Mouse (Mus musculus) neural tube, embryonic 10.5 days (tissue): ENCODE results near the gene Rpn2.

ENCODE experiments used
- DNase-seq: peaks from one replicate; pipeline ENCODE4 v3.0.0-alpha.2; 2017; ENCODE audit warnings: low spot score; ENCODE audit errors: extremely low spot score

Gene Rpn2

DNA sequence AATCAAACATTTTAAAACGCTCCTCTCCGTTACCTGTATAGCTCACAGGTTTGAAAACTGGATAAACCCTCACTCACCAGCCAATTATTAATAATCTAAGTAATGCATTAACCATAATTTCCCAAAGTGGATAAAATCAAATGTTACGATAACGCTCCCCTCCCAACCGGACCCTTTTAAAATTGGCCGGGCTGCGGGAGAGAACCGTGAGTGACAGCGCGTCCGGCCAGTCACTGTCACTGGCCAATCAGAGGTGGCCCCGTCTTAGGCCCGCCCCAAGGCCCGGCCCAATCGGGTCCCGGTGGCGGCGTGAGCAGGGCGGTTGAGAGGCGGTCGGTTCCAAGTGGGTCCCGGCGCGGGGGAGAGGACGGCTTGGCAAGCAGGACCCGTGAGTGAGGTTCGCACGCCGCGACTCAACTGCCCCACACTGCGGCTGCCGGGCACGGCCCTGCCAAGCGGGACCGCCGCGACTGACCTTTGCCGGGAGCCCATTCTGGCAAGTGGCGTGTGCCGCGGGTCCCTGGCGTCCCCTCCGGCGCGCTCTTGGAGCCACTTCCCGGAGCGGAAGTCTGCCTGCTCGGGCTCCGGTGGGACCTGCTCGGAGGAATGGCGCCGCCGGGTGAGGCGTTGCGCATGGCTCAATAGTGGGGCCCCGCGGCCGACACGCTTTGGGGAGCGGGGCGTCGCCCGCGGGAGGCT, at the start of gene Rpn2:
Rpn2 (plus strand) TSS at position 301 of the 699 bp plus-strand sequence.
- peak; percentile 97 for DNase-seq

GRCm38 (mm10) chr2:157235946-157236345, 42.9 kb upstream of the Rpn2 start:
- no peak for DNase-seq

- DNase-seq, result no peak
Measured at GRCm38 (mm10) chr2:157245001-157245400, 33.8 kb upstream of the Rpn2 start.

GRCm38 (mm10) chr2:157245603-157246002, 33.2 kb upstream of the Rpn2 start:
- no peak for DNase-seq

DNA sequence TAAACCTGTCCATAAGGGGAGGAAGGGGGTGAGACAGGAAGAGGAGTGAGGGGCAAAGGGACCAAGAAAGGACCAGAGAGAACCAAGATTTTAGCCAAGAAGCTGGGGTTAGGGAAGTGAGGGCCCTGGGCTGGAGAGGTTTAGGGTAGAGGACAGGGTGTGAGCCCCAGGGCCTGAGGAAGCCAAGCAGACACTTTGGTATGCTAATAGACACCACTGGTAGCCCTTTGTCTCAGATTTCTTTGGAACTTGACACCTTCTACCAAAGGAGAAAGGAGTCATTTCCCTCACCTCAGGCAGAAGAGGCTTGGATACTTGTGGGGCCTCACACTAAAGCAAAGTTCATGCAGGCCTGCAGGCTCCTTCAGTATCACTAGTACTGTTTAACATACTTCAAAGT, 30.7 kb upstream of the Rpn2 start:
- DNase-seq, result no peak

DNA sequence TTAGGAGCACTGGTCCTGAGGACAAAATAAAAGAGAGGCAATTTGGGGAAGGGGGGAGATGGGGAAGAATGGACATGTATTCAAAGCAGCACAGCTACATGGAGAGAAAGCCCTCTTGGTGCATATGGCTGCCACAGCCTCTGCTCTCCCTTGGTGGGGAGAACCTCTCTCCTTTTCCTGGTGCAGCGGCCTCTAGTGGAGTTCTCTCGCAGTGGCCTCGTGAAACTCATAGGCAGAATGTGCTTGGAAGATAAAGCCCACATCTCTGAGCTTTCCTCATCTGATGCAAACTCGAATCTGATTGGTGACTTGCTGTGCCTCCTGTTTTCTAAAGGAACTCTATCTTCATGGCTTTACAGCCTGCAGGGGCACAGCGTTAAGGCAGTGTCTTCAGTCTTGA, 19.1 kb upstream of the Rpn2 start:
- DNase-seq, result peak; percentile 62

GRCm38 (mm10) chr2:157261930-157262329, 16.9 kb upstream of the Rpn2 start:
- no peak for DNase-seq

DNA sequence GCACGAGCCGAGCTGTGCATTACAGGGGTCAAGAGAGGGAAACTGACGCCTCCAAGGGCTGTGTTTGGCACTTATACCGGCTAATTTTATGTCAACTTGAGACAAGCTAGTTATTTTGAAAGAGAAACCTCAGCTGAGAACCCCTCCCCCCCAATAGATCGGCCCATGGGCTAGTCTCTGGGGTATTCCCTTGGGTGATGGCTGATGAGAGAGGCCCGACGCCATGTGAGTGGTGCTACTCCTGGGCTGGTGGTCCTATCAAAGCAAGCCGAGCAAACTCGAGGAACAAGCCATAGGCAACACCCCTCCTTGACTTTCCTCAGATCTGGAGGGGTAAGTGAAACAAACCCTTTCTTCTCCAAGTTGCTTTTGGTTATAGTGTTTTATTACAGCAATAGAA, 16.3 kb upstream of the Rpn2 start:
- DNase-seq, result no peak

- no peak for DNase-seq
Measured at GRCm38 (mm10) chr2:157263101-157263500, 15.7 kb upstream of the Rpn2 start.

- no peak for DNase-seq
Measured at GRCm38 (mm10) chr2:157263832-157264231, 15.0 kb upstream of the Rpn2 start.

GRCm38 (mm10) chr2:157279416-157279800, 591 bp downstream of the Rpn2 start, which contains the start of gene Mroh8:
TSS of gene Mroh8 (minus strand) at chr2:157279549.
- no peak for DNase-seq

GRCm38 (mm10) chr2:157283321-157283720, 4.5 kb downstream of the Rpn2 start:
- DNase-seq, result no peak

DNA sequence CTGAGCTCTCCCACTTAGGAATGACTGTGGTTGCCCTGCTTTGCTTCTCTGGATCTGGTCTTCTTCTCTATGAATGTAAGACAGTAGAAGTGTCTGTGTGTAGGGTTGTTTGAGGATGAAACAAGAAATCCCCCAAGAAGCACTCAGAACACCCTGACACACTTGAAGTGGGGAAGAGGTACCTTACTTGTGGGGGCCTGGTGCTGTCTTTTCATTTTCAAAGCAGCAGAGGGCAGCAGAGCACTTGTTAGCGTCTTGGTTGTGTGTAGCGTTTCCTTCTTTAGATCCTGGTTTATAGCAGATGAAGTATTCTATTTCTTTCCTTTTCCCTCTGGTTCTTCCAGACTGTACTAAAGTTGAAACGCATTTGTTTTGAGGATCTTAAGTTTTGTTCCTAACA, 8.7 kb downstream of the Rpn2 start:
- no peak for DNase-seq

GRCm38 (mm10) chr2:157288996-157289395, 10.2 kb downstream of the Rpn2 start:
- DNase-seq, result no peak

- peak; percentile 51 for DNase-seq
Measured at GRCm38 (mm10) chr2:157292093-157292492, 13.3 kb downstream of the Rpn2 start.

DNA sequence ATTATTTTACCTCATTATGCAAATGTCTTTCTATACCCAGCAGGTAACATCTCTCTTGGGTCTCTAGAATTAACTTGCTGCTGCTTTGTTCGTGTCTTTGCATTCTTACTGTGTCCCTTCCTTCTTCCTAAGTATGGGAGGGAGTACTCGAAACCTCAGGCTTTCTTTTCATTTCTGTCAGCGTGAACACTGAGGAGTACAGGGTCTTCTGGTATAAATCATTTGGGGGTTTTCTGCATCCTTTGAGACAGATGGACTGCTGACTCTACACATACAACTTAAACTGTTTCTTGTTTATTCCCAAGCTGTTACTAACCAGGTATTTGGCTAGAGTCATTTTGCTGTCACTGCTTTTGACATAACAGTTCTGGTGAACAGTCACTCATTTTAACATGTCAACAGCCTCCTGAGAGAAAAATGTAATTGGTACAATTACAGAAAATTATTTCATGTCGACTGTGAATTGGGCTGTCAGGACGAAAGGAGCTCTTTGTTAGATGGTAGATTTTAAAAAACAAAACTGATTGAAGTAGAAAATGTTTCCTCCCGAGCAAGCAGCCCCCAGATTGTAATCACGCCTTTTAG, 17.4 kb downstream of the Rpn2 start:
- no peak for DNase-seq

DNA sequence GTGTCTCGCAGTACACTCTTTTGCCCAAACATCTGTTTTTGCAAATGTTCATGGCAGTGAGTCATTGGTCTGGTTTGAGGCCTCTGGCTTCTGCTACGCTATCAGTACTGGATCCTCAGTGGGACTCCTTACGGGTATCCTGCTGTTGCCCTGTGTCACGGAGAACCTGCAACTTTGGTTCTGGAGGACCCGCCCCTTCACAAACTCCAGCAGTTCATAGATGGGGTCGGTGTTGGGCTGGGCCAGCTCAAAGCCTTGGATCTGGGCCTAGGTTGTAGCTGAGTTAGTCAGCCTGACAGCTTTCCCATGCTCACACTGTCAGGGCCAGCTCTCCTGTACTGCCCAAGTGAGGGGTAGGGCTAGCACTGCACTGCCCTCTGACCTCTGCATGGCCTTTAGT, 21.2 kb downstream of the Rpn2 start:
- DNase-seq, result no peak

DNA sequence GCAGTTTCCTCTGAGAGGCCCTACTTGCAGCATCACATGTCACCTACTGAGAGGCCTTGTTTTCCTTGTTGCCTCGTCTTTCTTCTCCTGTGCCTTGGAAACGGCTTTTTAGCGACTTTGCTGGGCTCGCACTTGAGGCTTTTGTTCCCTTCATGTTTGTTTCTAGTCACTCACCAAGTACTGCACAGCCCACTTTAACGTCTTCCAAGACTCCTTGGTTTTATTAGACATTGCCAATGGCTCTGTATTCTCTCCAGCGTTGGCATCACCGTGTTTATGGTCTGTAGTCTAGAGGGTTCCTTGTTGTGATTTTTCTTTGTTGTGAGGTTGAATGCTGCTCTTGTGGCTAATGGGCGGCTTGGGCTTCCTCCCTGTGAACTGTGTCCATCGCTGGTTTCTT, 24.3 kb downstream of the Rpn2 start:
- no peak for DNase-seq

GRCm38 (mm10) chr2:157306091-157307032, 27.5 kb downstream of the Rpn2 start:
- DNase-seq, result no peak

DNA sequence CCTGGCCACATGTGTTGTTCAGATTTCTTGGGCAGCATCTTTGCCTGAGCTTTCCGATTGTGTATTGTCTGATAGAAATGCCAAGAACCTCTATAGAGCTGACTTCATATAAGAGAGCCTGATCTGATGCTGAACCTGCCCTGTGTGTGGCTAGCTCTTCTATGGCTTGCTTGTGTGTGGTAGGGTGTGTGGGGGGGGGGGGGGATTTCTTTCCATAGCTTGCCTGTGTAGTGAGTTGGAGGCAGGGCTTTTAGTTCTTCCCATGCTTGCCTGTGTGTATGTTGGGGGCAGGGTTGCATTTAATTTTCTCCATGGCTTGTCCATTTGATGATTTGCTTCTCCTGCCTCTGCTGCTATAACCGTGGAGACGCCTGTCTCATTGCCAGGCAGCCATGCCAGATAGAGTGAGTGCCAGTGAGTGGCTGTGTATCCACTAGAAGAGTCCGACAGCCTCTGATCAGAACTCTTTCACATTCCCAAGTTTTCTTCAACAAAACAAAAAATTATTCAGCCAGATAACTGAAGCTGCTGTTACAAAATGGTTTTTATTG, 29.0 kb downstream of the Rpn2 start:
- DNase-seq, result no peak

- no peak for DNase-seq
Measured at GRCm38 (mm10) chr2:157308273-157308917, 29.6 kb downstream of the Rpn2 start.
